Mouse (Mus musculus) liver, postnatal 0 days (tissue): ENCODE data around the gene Ccdc6. TPM values are rescaled to one million over a fixed set of nuclear protein-coding genes. Genes with fewer than 3 reads are reported as not detected.

Source experiments
- ATAC-seq: fragments of 200-750 bp; cut with Nextera tagmentation; 2 replicates; pipeline ENCODE4 v1.8.0; 2017; ENCODE audit warnings: mild to moderate bottlenecking, moderate library complexity
- DNase-seq: peaks from one replicate; pipeline ENCODE4 v3.0.0-alpha.2; 2016
- H3K27ac ChIP-seq: fragments of 300-500 bp; sonication (generic); 2 replicates; pipeline ENCODE4 v1.5.1; 2014; ENCODE audit warnings: antibody characterized with exemption, moderate library complexity, mild to moderate bottlenecking, low read depth
- H3K27me3 ChIP-seq: fragments of 300-500 bp; sonication (generic); 2 replicates; pipeline ENCODE4 v1.6.1; 2014; ENCODE audit warnings: low read length, control low read depth, mixed read lengths; ENCODE audit not compliant: insufficient read depth
- H3K36me3 ChIP-seq: fragments of 300-500 bp; sonication (generic); replicated peaks from 2 replicates; pipeline ENCODE4 v1.6.1; 2014; ENCODE audit warnings: mild to moderate bottlenecking, control low read depth, low read length, moderate library complexity, mixed read lengths; ENCODE audit not compliant: insufficient read depth
- H3K4me1 ChIP-seq: fragments of 300-500 bp; sonication (generic); 2 replicates; pipeline ENCODE4 v1.6.1; 2014; ENCODE audit warnings: antibody characterized with exemption, mild to moderate bottlenecking, control low read depth; ENCODE audit not compliant: insufficient read depth
- H3K4me2 ChIP-seq: fragments of 300-500 bp; sonication (generic); 2 replicates; pipeline ENCODE4 v1.6.1; 2014; ENCODE audit warnings: low read depth, mild to moderate bottlenecking, low read length, moderate library complexity, mixed read lengths
- H3K4me3 ChIP-seq: fragments of 300-500 bp; sonication (generic); 2 replicates; pipeline ENCODE4 v1.5.1; 2014; ENCODE audit warnings: low read depth, low read length
- H3K9ac ChIP-seq: fragments of 300-500 bp; sonication (generic); replicated peaks from 2 replicates; pipeline ENCODE4 v1.6.1; 2014; ENCODE audit warnings: mild to moderate bottlenecking, moderate library complexity
- H3K9me3 ChIP-seq: fragments of 300-500 bp; sonication (generic); 2 replicates; pipeline ENCODE4 v1.6.1; 2016; ENCODE audit warnings: mild to moderate bottlenecking, control low read depth, low read length, mixed read lengths
- CTCF ChIP-seq: sonication (generic); IDR thresholded peaks from 2 replicates; pipeline ENCODE4 v1.5.1; 2016; ENCODE audit warnings: antibody characterized with exemption, low read depth
- EP300 ChIP-seq: IDR thresholded peaks from 2 replicates; pipeline ENCODE4 v1.6.1; 2016; ENCODE audit warnings: antibody characterized with exemption, low read depth, mild to moderate bottlenecking
- WGBS: fragments of 180-500 bp; shearing (Covaris S2); extraction: QIAGEN DNeasy Blood & Tissue Kit; methylation state at CpG from one replicate; pipeline ENCODE4 v1.1.7; 2014; ENCODE audit not compliant: insufficient replicate concordance; 5-methylcytosine and 5-hydroxymethylcytosine counted together
- polyA plus RNA-seq: library from polyadenylated mRNA; unstranded; fragments of >200 nt; fragmentation: Nextera tagmentation; extraction: Ambion mirVana; gene quantifications from 2 replicates; pipeline ENCODE4 v1.2.1, GENCODE M21; 2015

Ccdc6 gene
- polyA plus RNA-seq, 1 experiment from 2014 or later = 6.3 TPM

GRCm38 (mm10) chr10:70071334-70071733 lies 25.6 kb upstream of the Ccdc6 start:
- H3K27me3 ChIP-seq = no peaks in the 10 kb centered on the region
- no peak overlapping the region for H3K4me3 ChIP-seq
- no peaks in the 10 kb centered on the region for H3K36me3 ChIP-seq
- DNase-seq = no peak
- H3K27ac ChIP-seq = no peak overlapping the region
- no peak overlapping the region for H3K4me2 ChIP-seq
- no peaks in the 10 kb centered on the region for H3K4me1 ChIP-seq
- no peak overlapping the region for H3K9ac ChIP-seq
- ATAC-seq = no peak
- H3K9me3 ChIP-seq = peaks cover 4% of the 10 kb centered on the region; the same call in 1 of the 2 replicates
- WGBS = 84% methylated on average over 4 of the region's 4 CpGs
- TF ChIP-seq CTCF (no peak), EP300 (no peak)

GRCm38 (mm10) chr10:70077452-70077851 lies 19.5 kb upstream of the Ccdc6 start:
- no peak overlapping the region for H3K27ac ChIP-seq
- no peak for TF ChIP-seq CTCF
- TF ChIP-seq EP300 = no peak
- H3K4me2 ChIP-seq = no peak overlapping the region
- H3K9me3 ChIP-seq = no peaks in the 10 kb centered on the region
- H3K4me1 ChIP-seq = no peaks in the 10 kb centered on the region
- H3K27me3 ChIP-seq = no peaks in the 10 kb centered on the region
- DNase-seq (no peak), ATAC-seq (no peak)
- no peak overlapping the region for H3K9ac ChIP-seq
- WGBS = 68% methylated on average over 4 of the region's 4 CpGs
- no peak overlapping the region for H3K4me3 ChIP-seq
- H3K36me3 ChIP-seq = no peaks in the 10 kb centered on the region

DNA sequence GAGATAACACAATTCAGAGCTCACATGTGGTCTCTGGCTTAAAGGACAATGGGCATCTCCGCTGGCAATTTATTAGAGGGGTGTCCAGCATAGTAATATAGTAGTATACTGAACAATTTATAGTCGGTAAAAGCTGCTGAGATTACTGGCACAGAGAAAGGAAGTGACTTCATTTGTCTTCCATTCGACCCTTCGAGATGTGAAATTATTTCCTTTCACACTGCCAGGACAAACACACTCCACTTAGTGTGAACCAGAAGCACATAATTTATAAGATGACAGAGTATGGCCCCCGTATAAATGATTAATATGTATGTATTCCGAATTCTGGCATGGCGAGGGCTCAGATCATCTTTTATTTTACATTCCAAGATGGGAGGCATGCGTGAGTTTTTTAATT lies 16.0 kb upstream of the Ccdc6 start:
- H3K27me3 ChIP-seq = no peaks in the 10 kb centered on the region
- H3K4me3 ChIP-seq = no peak overlapping the region
- 60% methylated on average over 8 of the region's 8 CpGs for WGBS
- TF ChIP-seq EP300 (no peak), CTCF (no peak)
- no peak overlapping the region for H3K9ac ChIP-seq
- no peaks in the 10 kb centered on the region for H3K36me3 ChIP-seq
- H3K27ac ChIP-seq = peak overlapping the region; percentile 22; the same call in 1 of the 2 replicates
- no peak overlapping the region for H3K4me2 ChIP-seq
- no peak for DNase-seq
- no peak for ATAC-seq
- no peaks in the 10 kb centered on the region for H3K4me1 ChIP-seq
- no peaks in the 10 kb centered on the region for H3K9me3 ChIP-seq

GRCm38 (mm10) chr10:70081564-70082175 lies 15.3 kb upstream of the Ccdc6 start:
- H3K27ac ChIP-seq = peak overlapping the region; percentile 22; the same call in 1 of the 2 replicates
- TF ChIP-seq EP300 (no peak), CTCF (no peak)
- no peaks in the 10 kb centered on the region for H3K9me3 ChIP-seq
- H3K4me1 ChIP-seq = no peaks in the 10 kb centered on the region
- no peaks in the 10 kb centered on the region for H3K27me3 ChIP-seq
- no peak for DNase-seq
- no peak overlapping the region for H3K4me2 ChIP-seq
- H3K4me3 ChIP-seq = no peak overlapping the region
- ATAC-seq = no peak
- no peaks in the 10 kb centered on the region for H3K36me3 ChIP-seq
- WGBS = 58% methylated on average over 19 of the region's 19 CpGs
- H3K9ac ChIP-seq = no peak overlapping the region

GRCm38 (mm10) chr10:70083241-70083640 lies 13.7 kb upstream of the Ccdc6 start:
- no peak overlapping the region for H3K4me2 ChIP-seq
- WGBS = 78% methylated on average over 5 of the region's 5 CpGs
- peaks cover 9% of the 10 kb centered on the region for H3K9me3 ChIP-seq
- H3K27ac ChIP-seq = no peak overlapping the region
- TF ChIP-seq EP300 = no peak
- no peak for TF ChIP-seq CTCF
- H3K9ac ChIP-seq = no peak overlapping the region
- DNase-seq (no peak), ATAC-seq (no peak)
- no peaks in the 10 kb centered on the region for H3K36me3 ChIP-seq
- H3K4me3 ChIP-seq = no peak overlapping the region
- no peaks in the 10 kb centered on the region for H3K27me3 ChIP-seq
- no peaks in the 10 kb centered on the region for H3K4me1 ChIP-seq

- H3K4me3 ChIP-seq = no peak overlapping the region
- H3K9me3 ChIP-seq = peaks cover 10% of the 10 kb centered on the region
- H3K36me3 ChIP-seq = no peaks in the 10 kb centered on the region
- DNase-seq (no peak), ATAC-seq (no peak)
- no peaks in the 10 kb centered on the region for H3K27me3 ChIP-seq
- H3K27ac ChIP-seq = no peak overlapping the region
- no peaks in the 10 kb centered on the region for H3K4me1 ChIP-seq
- no peak overlapping the region for H3K4me2 ChIP-seq
- whole genome bisulfite sequencing = 69% methylated on average over 12 of the region's 12 CpGs
- TF ChIP-seq EP300 = no peak
- no peak for TF ChIP-seq CTCF
- no peak overlapping the region for H3K9ac ChIP-seq
Measured at GRCm38 (mm10) chr10:70085256-70085961, 11.5 kb upstream of the Ccdc6 start.
